Mouse (Mus musculus): ENCODE measurements around the gene Tsga10ip. TPM values are rescaled to one million over a fixed set of nuclear protein-coding genes. Genes with fewer than 3 reads are reported as not detected.
A peak's percentile ranks its signal among the peaks of the same experiment; 100 is the strongest.
"Not testable (repeated sequence)": the region's sequence is repeated elsewhere in the genome, so short reads cannot be mapped to it uniquely, and the experiment has no call there.

Tsga10ip gene
- polyA plus RNA-seq, 1 experiment from 2014 or later = not detected

GRCm38 (mm10) chr19:5418750-5419466 is 16.6 kb upstream of the Tsga10ip start:
- no peak overlapping the region for H3K9ac ChIP-seq (replicated peaks; ENCODE audit: low read depth, low read length)
- WGBS = 94% methylated on average over 8 of the region's 8 CpGs
- no peak overlapping the region for H3K4me2 ChIP-seq (ENCODE audit: low read length)
- no peak for ATAC-seq
- H3K4me3 ChIP-seq (replicated peaks; ENCODE audit: low read length) = no peak overlapping the region
- no peak overlapping the region for H3K27ac ChIP-seq (ENCODE audit: low read length)
- H3K36me3 ChIP-seq (ENCODE audit: control insufficient read depth, insufficient read depth) = 0 out of 2 replicates have a peak, but pooled peaks cover 7% of the 10 kb centered on the region
- no peaks in the 10 kb centered on the region for H3K9me3 ChIP-seq (ENCODE audit: control insufficient read depth, low read length)
- H3K27me3 ChIP-seq (replicated peaks; ENCODE audit: control insufficient read depth, insufficient read depth, low read length) = no peaks in the 10 kb centered on the region
- H3K4me1 ChIP-seq (replicated peaks; ENCODE audit: control insufficient read depth, insufficient read depth, low read length) = peaks cover 20% of the 10 kb centered on the region

- ATAC-seq = no peak
- no peak overlapping the region for H3K4me2 ChIP-seq (ENCODE audit: low read length)
- no peaks in the 10 kb centered on the region for H3K9me3 ChIP-seq (ENCODE audit: control insufficient read depth, low read length)
- no peak overlapping the region for H3K4me3 ChIP-seq (replicated peaks; ENCODE audit: low read length)
- no peaks in the 10 kb centered on the region for H3K36me3 ChIP-seq (ENCODE audit: control insufficient read depth, insufficient read depth)
- 75% methylated on average over 2 of the region's 2 CpGs for WGBS
- H3K9ac ChIP-seq (replicated peaks; ENCODE audit: low read depth, low read length) = no peak overlapping the region
- no peak overlapping the region for H3K27ac ChIP-seq (ENCODE audit: low read length)
- no peaks in the 10 kb centered on the region for H3K27me3 ChIP-seq (replicated peaks; ENCODE audit: control insufficient read depth, insufficient read depth, low read length)
- no peaks in the 10 kb centered on the region for H3K4me1 ChIP-seq (replicated peaks; ENCODE audit: control insufficient read depth, insufficient read depth, low read length)
Measured at GRCm38 (mm10) chr19:5414534-5414957, 12.2 kb upstream of the Tsga10ip start.

GRCm38 (mm10) chr19:5413840-5414239 is 11.5 kb upstream of the Tsga10ip start:
- H3K9ac ChIP-seq (replicated peaks; ENCODE audit: low read depth, low read length) = no peak overlapping the region
- no peak overlapping the region for H3K4me2 ChIP-seq (ENCODE audit: low read length)
- H3K27ac ChIP-seq (ENCODE audit: low read length) = no peak overlapping the region
- H3K27me3 ChIP-seq (replicated peaks; ENCODE audit: control insufficient read depth, insufficient read depth, low read length) = no peaks in the 10 kb centered on the region
- no peaks in the 10 kb centered on the region for H3K9me3 ChIP-seq (ENCODE audit: control insufficient read depth, low read length)
- ATAC-seq = no peak
- H3K4me1 ChIP-seq (replicated peaks; ENCODE audit: control insufficient read depth, insufficient read depth, low read length) = no peaks in the 10 kb centered on the region; the same call in 1 of the 2 replicates
- H3K36me3 ChIP-seq (ENCODE audit: control insufficient read depth, insufficient read depth) = no peaks in the 10 kb centered on the region
- H3K4me3 ChIP-seq (replicated peaks; ENCODE audit: low read length) = no peak overlapping the region
- 72% methylated on average over 4 of the region's 4 CpGs for WGBS

GRCm38 (mm10) chr19:5411961-5412360 is 9.6 kb upstream of the Tsga10ip start:
- Histone ChIP-seq H3K4me1 (replicated peaks; ENCODE audit: control insufficient read depth, insufficient read depth, low read length) (peaks cover 9% of the 10 kb centered on the region; the same call in 1 of the 2 replicates), H3K27me3 (replicated peaks; ENCODE audit: control insufficient read depth, insufficient read depth, low read length) (no peaks in the 10 kb centered on the region), H3K27ac (ENCODE audit: low read length) (no peak overlapping the region), H3K4me2 (ENCODE audit: low read length) (no peak overlapping the region), H3K9ac (replicated peaks; ENCODE audit: low read depth, low read length) (no peak overlapping the region), H3K4me3 (replicated peaks; ENCODE audit: low read length) (no peak overlapping the region), H3K36me3 (ENCODE audit: control insufficient read depth, insufficient read depth) (no peaks in the 10 kb centered on the region), H3K9me3 (ENCODE audit: control insufficient read depth, low read length) (no peaks in the 10 kb centered on the region)
- ATAC-seq = no peak
- 70% methylated on average over 5 of the region's 5 CpGs for WGBS

GRCm38 (mm10) chr19:5410641-5411040 is 8.3 kb upstream of the Tsga10ip start:
- no peak overlapping the region for H3K4me3 ChIP-seq (replicated peaks; ENCODE audit: low read length)
- H3K9me3 ChIP-seq (ENCODE audit: control insufficient read depth, low read length) = no peaks in the 10 kb centered on the region
- no peaks in the 10 kb centered on the region for H3K36me3 ChIP-seq (ENCODE audit: control insufficient read depth, insufficient read depth)
- no peak for ATAC-seq
- no peak overlapping the region for H3K27ac ChIP-seq (ENCODE audit: low read length)
- peaks cover 13% of the 10 kb centered on the region for H3K4me1 ChIP-seq (replicated peaks; ENCODE audit: control insufficient read depth, insufficient read depth, low read length)
- no peaks in the 10 kb centered on the region for H3K27me3 ChIP-seq (replicated peaks; ENCODE audit: control insufficient read depth, insufficient read depth, low read length)
- H3K4me2 ChIP-seq (ENCODE audit: low read length) = no peak overlapping the region
- WGBS = 94% methylated on average over 5 of the region's 5 CpGs
- H3K9ac ChIP-seq (replicated peaks; ENCODE audit: low read depth, low read length) = no peak overlapping the region

GRCm38 (mm10) chr19:5409068-5409467 is 6.7 kb upstream of the Tsga10ip start:
- Histone ChIP-seq H3K4me2 (ENCODE audit: low read length) (no peak overlapping the region), H3K27me3 (replicated peaks; ENCODE audit: control insufficient read depth, insufficient read depth, low read length) (no peaks in the 10 kb centered on the region), H3K36me3 (ENCODE audit: control insufficient read depth, insufficient read depth) (no peaks in the 10 kb centered on the region), H3K4me3 (replicated peaks; ENCODE audit: low read length) (no peak overlapping the region), H3K9me3 (ENCODE audit: control insufficient read depth, low read length) (no peaks in the 10 kb centered on the region), H3K9ac (replicated peaks; ENCODE audit: low read depth, low read length) (no peak overlapping the region), H3K27ac (ENCODE audit: low read length) (no peak overlapping the region), H3K4me1 (replicated peaks; ENCODE audit: control insufficient read depth, insufficient read depth, low read length) (peaks cover 13% of the 10 kb centered on the region)
- no peak for ATAC-seq
- WGBS = 70% methylated on average over 5 of the region's 5 CpGs

GRCm38 (mm10) chr19:5408057-5409001 is 6.0 kb upstream of the Tsga10ip start:
- Histone ChIP-seq H3K4me1 (replicated peaks; ENCODE audit: control insufficient read depth, insufficient read depth, low read length) (peaks cover 13% of the 10 kb centered on the region), H3K9me3 (ENCODE audit: control insufficient read depth, low read length) (no peaks in the 10 kb centered on the region), H3K36me3 (ENCODE audit: control insufficient read depth, insufficient read depth) (no peaks in the 10 kb centered on the region), H3K27me3 (replicated peaks; ENCODE audit: control insufficient read depth, insufficient read depth, low read length) (no peaks in the 10 kb centered on the region), H3K4me3 (replicated peaks; ENCODE audit: low read length) (no peak overlapping the region), H3K27ac (ENCODE audit: low read length) (no peak overlapping the region), H3K9ac (replicated peaks; ENCODE audit: low read depth, low read length) (no peak overlapping the region), H3K4me2 (ENCODE audit: low read length) (no peak overlapping the region)
- 88% methylated on average over 13 of the region's 13 CpGs for WGBS
- no peak for ATAC-seq

GRCm38 (mm10) chr19:5407133-5407532 is 4.8 kb upstream of the Tsga10ip start:
- no peaks in the 10 kb centered on the region for H3K27me3 ChIP-seq (replicated peaks; ENCODE audit: control insufficient read depth, insufficient read depth, low read length)
- H3K9ac ChIP-seq (replicated peaks; ENCODE audit: low read depth, low read length) = peak overlapping the region; percentile 70
- peak overlapping the region; percentile 66 for H3K4me3 ChIP-seq (replicated peaks; ENCODE audit: low read length)
- H3K36me3 ChIP-seq (ENCODE audit: control insufficient read depth, insufficient read depth) = no peaks in the 10 kb centered on the region
- H3K4me1 ChIP-seq (replicated peaks; ENCODE audit: control insufficient read depth, insufficient read depth, low read length) = peaks cover 13% of the 10 kb centered on the region
- peak overlapping the region; percentile 76 for H3K4me2 ChIP-seq (ENCODE audit: low read length)
- peak overlapping the region; percentile 93 for H3K27ac ChIP-seq (ENCODE audit: low read length)
- ATAC-seq = peak; percentile 45
- 10% methylated on average over 7 of the region's 7 CpGs for WGBS
- H3K9me3 ChIP-seq (ENCODE audit: control insufficient read depth, low read length) = no peaks in the 10 kb centered on the region

GRCm38 (mm10) chr19:5406531-5407126 is 4.3 kb upstream of the Tsga10ip start:
- H3K27ac ChIP-seq (ENCODE audit: low read length) = peak overlapping the region; percentile 93
- H3K4me1 ChIP-seq (replicated peaks; ENCODE audit: control insufficient read depth, insufficient read depth, low read length) = peaks cover 13% of the 10 kb centered on the region
- peak overlapping the region; percentile 70 for H3K9ac ChIP-seq (replicated peaks; ENCODE audit: low read depth, low read length)
- H3K27me3 ChIP-seq (replicated peaks; ENCODE audit: control insufficient read depth, insufficient read depth, low read length); H3K36me3 ChIP-seq (ENCODE audit: control insufficient read depth, insufficient read depth); H3K9me3 ChIP-seq (ENCODE audit: control insufficient read depth, low read length): not testable (repeated sequence)
- H3K4me3 ChIP-seq (replicated peaks; ENCODE audit: low read length) = peak overlapping the region; percentile 66
- peak overlapping the region; percentile 76 for H3K4me2 ChIP-seq (ENCODE audit: low read length)
- peak; percentile 85 for ATAC-seq
- 10% methylated on average over 21 of the region's 25 CpGs for WGBS
